Mouse (Mus musculus) T-helper 1 cell (primary cell): ENCODE measurements around the gene Clk4.

Experiments used
- in situ Hi-C: fragments of 300-600 bp; cut with MboI, MseI; formaldehyde crosslinking; loops from one replicate; pipeline ENCODE4 v1.15.1; 2025; ENCODE audit warnings: high pct_unique_total_duplicates

Clk4 gene

DNA sequence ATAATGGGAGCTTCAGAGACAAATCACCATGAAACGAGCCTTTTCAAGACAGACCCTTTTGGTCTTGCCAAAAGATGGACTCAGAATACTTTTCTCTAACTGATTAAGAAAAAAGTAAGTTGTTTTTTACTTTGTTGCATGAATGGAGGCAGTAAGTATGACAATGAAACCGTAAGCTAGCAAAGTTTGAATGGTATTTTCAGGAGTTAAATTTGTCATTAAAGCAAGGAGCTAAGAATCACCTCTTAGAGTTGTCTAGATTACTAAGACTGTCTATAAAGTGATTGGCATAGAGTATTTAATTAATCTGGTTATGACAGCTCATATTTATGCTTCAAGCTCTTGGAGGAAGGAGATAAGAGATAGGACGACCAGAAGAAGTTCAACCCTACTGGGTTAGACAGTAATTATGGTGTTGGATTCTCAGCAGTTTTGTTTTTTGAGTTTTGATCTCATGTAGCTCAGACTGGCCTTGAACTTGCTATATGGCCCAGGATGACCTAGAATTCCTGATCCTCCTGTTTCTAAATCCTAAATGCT, at the start of gene Clk4:
Gene Clk4, plus strand, starts transcription at position 51 of the 540 bp plus-strand sequence.
- in situ Hi-C loops, result loop anchor here (10.0 to 25.0 kb wide), 2 partner anchors 426 to 703 kb away; partner anchors contain the start of genes 0610009B22Rik and Cdkn2aipnl

GRCm38 (mm10) chr11:51214021-51214420, 47.5 kb upstream of the Clk4 start:
- in situ Hi-C loops, result no loop called here

DNA sequence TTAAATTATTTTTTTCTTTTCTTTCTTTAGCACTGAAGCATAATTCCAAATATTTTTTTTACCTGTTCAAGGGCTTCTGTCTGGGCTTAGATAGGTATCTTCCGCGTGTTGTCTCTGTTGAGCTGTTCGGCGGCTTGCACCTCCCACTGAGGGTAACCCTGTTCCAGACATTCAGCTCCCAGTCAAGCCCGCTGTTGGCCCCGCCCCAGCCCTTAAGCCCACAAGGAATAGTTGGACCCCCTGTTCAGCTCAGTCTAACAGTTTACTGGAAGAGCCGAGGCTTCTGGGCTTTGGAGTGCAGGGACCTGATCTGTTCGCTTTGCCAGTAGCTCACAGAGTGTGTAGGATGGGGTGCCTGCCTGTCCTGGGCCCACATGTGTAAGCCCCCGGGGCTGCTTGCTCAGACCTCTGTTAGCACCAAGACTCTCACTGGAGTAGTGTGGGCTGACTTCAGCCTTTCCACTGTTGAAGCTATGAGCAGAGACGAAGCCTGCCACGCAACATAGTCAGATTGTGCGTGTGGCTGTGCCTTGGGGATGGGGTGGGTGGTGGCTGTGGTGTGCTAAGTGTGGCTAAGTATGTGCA, 42.0 kb upstream of the Clk4 start:
- in situ Hi-C loops, result no loop called here

GRCm38 (mm10) chr11:51220308-51220707, 41.2 kb upstream of the Clk4 start, which contains the start of gene Gm12569:
Gene Gm12569 (plus strand): TSS chr11:51220473.
- in situ Hi-C loops, result no loop called here

GRCm38 (mm10) chr11:51227104-51227503, 34.4 kb upstream of the Clk4 start:
- in situ Hi-C loops, result no loop called here

DNA sequence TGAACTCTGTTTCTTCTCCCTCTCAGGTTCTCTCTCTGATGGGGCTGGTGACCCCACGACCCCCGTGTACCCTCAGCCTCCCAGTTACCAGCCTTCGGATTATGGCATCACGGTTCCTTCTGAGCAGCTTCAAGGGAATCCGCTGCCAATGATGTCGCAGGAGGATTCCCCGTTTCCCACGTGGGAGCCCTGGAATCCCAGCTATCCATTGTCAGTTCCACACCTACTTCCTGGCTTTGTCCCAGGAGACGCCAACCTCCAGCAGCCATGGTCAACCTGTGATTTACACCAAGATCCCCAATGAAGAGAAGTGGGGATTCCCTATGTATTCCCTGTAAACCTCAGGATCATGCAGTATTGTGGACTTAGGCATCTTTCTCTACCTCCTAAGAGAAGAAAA, 26.9 kb upstream of the Clk4 start:
- in situ Hi-C loops, result no loop called here

GRCm38 (mm10) chr11:51242897-51243296, 18.6 kb upstream of the Clk4 start:
- in situ Hi-C loops, result no loop called here

DNA sequence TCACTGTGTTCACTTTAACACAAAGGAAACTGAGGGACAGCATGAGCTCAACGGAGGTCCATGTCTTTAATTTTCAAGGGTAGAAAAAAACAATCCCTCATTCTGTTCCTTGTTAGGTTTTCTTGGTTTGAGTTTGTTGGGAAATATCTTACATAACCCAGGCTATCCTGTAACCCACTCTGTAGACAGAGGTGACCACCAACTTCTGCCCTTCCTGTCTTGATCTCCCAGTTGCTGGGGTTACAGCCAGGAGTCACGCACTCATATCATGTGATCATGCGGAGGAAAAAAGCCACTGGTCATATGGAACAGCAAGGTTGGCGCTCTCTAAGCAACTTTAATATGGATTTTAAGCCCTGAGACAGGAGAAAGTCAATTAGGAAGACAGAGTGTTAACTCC, 4.5 kb upstream of the Clk4 start:
- in situ Hi-C loops, result loop anchor here (25.0 kb wide), 1 partner anchor 430 kb away; the partner anchor contains the start of gene 0610009B22Rik

DNA sequence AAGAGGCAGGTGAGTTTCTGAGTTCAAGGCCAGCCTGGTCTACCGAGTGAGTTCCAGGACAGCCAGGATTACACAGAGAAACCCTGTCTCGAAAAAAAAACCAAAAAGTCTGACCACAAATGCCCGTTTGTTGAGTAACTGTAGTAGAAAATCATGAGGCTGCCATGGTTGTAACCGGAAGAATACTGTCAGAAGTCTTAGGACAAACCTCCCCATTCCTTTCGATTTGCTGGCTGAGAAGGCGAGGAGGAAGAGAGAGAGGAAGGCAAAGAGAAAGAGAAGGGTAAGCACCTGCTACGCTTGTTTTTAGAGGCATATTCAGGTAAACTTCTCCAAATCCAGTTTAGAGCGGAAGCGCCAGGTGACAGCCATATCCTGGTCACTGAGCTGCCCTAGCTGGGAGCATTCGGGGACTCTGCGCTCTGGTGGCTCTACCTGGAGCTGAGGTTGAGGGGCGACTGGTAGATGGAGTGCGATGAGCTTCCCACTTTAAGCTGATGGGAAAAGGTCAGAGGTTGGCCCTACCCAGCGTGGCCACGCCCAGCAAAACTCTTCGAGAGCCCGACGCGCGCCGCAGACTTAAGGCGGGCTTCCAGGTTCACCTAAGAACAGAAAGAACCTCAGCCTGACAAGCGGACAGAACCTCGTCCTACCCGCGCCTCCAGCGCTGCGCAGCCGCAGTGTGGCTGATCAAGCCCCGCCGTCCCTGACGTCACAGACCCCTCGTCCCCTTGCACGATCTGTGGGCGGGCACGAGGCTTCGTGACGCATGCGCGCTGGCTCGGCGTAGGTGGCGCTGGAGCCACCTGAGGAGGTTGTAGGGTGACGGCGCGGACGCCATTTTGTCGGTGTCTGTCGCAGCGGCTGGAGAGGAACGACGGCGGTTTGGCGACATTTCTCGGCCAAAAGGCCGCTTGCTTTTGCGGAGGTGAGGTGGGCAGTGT, 1.1 kb downstream of the Clk4 start, which contains the start of gene BC049762:
Gene BC049762, minus strand, starts transcription at position 705 of the 944 bp plus-strand sequence.
- in situ Hi-C loops, result loop anchor here (10.0 to 25.0 kb wide), 2 partner anchors 425 to 702 kb away; partner anchors contain the start of genes 0610009B22Rik and Cdkn2aipnl

- in situ Hi-C loops, result loop anchor here (10.0 to 25.0 kb wide), 2 partner anchors 424 to 701 kb away; partner anchors contain the start of genes 0610009B22Rik and Cdkn2aipnl
Observed at GRCm38 (mm10) chr11:51263286-51263831, 1.8 kb downstream of the Clk4 start.

DNA sequence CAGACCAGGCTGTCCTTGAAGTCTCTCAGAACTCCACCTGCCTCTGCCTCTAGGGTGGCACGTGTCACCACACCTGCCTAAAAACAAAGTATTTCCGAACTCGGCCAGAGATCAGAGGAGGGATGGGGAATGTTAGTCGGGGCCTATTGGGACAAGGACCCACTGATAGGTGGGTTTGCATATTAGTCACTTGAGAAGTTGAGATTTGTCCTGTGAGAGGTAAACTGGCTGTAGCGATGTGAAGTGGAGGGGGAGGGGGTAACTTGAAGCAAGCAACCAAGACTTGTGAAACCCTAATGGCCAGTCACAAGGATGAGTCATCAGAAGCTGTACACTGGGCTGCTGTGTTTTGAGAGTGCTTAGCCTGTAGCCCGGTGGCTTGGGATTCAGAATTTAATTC, 2.8 kb downstream of the Clk4 start:
- in situ Hi-C loops, result loop anchor here (10.0 to 25.0 kb wide), 2 partner anchors 423 to 700 kb away; partner anchors contain the start of genes 0610009B22Rik and Cdkn2aipnl

DNA sequence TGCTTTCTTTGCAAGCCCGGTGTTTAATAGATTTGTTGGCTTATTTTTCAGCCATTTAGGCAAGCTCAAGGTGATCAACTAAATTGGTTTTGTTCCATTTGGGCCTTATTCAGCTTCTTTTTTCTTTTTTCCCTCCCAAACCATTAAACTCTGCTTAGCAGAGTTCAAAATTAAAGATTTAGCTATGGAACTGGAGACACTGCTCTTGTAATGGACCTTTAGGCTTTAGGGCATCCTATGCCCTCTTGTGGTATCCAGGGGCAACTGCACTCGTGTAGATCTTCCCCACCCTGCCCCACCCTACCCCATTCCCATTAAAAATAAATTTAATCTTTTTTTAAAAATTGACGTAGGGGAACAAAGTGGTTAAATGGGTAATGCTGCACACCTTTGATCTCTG, 3.8 kb downstream of the Clk4 start:
- in situ Hi-C loops, result loop anchor here (10.0 to 25.0 kb wide), 2 partner anchors 422 to 699 kb away; partner anchors contain the start of genes 0610009B22Rik and Cdkn2aipnl

DNA sequence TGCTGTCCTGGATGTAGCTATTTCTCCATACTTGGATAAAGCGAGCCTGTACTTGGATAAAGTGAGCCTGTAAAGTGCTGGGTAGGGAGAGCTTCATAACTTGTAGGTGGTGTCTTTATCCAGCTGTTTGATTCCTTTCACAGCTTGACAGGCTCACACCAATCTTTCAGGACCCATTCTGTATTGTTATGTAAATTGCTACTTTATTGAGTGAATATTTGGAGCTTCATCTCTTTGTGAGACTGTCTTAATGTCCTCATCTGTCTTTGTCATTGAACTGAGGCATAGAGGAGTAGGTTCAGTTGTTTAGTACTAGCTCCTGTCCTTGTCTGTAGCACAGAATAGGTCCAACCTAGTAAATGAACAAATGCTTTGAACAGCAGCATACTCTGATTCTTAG, 12.9 kb downstream of the Clk4 start:
- in situ Hi-C loops, result loop anchor here (25.0 kb wide), 1 partner anchor 413 kb away; the partner anchor contains the start of gene 0610009B22Rik

GRCm38 (mm10) chr11:51289564-51290041, 28.1 kb downstream of the Clk4 start, which contains the start of gene Col23a1:
Gene Col23a1 (plus strand): TSS chr11:51289920.
- in situ Hi-C loops, result loop anchor here (5.0 kb wide), 1 partner anchor 248 kb away; no protein-coding TSS in a partner anchor

DNA sequence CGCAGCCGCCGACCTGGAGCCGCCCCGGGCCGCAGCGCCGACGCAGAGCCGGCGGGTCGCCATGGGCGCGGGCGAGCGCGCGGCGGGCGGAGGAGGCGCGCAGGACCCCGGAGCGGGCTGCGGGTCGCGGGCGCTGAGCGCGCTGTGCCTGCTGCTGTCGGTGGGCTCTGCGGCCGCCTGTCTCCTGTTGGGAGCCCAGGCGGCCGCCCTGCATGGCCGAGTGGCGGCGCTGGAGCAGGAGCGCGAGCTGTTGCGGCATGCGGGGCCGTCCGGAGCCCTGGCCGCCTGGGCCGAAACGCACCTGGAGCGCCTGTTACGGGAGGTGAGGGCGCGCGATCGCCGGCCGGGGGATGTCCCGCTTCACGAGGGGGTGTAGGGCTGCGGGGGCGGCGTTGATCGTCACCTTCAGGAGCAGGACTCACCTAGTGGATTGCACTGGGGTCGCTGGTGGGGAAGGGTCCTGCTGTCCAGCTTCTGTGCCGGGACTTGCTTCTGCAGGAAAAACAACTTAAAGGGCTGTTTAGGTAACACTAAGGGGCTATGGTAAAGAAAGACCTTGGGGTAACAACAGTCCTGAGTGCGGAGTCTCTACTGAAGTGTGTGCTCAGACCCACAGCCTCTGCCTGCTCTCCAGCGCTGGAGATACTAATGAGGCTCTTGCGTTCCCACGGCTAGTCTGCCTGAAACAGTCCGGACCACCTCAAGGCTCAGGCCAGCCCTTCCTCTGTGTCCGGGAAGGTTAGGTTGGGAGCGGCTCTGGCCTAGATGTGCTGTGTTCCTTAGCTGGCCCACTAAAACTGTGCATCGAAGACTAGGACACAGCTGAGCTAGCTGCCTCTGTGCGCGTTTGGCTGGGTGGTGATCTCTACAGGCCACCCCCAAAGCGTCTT, 28.8 kb downstream of the Clk4 start:
- in situ Hi-C loops, result loop anchor here (5.0 kb wide), 1 partner anchor 247 kb away; no protein-coding TSS in a partner anchor

DNA sequence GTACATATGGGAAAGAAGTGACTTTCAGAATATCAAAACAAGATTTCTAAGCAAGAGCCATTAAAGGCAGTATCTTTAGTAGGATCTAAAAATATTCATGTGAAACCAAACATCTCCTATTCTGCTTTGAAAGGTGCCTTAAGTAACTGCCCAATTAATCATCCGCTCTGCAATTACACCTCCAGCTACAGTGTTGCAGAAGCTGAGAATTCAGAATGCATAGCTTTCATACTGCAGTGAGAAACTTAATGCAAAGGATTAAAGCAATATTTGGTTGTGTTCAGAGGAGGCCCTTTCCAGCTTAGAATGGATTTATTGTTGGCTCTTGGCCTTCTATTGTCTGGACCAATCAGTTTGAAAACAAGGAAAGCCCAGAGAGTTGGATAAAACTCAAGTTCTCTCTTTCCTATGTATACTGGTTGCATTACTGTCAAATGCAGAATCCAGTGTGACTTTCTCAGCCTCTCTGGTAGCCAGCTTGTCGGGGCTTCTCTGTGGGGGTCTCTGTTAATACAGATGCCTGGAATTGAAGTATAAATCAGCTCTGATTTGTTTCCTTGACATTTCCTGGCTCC, 32.5 kb downstream of the Clk4 start:
- in situ Hi-C loops, result loop anchor here (5.0 kb wide), 1 partner anchor 243 kb away; no protein-coding TSS in a partner anchor

DNA sequence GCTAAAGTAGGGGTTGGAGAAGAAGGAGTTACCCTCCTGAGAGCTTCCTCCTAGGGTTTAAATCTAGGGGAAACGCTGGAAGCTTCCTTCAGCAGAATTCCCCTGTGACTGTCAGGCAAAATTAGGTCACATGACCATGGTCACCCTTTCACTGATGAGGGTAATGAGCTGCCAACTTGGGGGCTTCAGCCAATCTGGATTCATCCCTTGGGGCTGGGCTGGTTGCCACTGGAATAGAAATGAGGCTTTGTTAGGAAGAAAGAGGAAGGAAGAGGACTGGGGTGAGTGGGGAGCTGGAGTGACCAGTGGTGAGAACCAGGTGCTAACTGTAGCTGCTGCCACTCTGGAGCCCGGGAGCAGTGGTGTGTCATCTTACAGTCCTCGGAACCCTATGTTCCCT, 34.2 kb downstream of the Clk4 start:
- in situ Hi-C loops, result no loop called here

DNA sequence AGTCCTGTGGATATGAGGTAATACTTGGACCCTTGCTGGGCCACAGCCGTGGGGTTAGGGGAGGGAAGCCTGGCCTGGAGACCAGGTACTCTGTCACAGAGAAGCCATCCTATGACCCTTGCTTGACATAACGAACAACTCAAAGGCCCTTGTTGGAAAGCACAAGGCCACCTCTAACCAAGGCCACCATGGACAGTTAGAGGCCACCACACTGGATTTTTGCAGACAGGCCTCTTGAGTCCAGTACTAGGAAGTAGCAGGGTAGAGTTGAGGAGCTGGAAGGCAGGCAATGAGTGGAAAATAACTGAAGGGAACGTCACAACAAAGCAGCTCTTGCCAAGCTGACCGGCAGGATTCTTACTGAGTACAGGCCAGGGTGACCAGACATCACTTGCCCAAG, 37.2 kb downstream of the Clk4 start:
- in situ Hi-C loops, result no loop called here

- in situ Hi-C loops, result no loop called here
Observed at GRCm38 (mm10) chr11:51302396-51302795, 40.9 kb downstream of the Clk4 start.
